Mouse (Mus musculus) ES-E14 (cell line): ENCODE measurements around the gene Neu2.

Experiments used
- CHD2 ChIP-seq: IDR thresholded peaks from 2 replicates; pipeline ENCODE4 v1.6.1; 2014; ENCODE audit warnings: mild to moderate bottlenecking, low read depth, low read length, inconsistent platforms
- HCFC1 ChIP-seq: IDR thresholded peaks from 2 replicates; pipeline ENCODE4 v1.6.1; 2012; ENCODE audit warnings: low read length, inconsistent platforms, borderline replicate concordance; ENCODE audit not compliant: insufficient read depth
- MAFK ChIP-seq: IDR thresholded peaks from 2 replicates; pipeline ENCODE4 v1.6.1; 2014; ENCODE audit warnings: mild to moderate bottlenecking, low read depth, low read length, inconsistent platforms; ENCODE audit not compliant: insufficient read depth
- ZNF384 ChIP-seq: IDR thresholded peaks from 2 replicates; pipeline ENCODE4 v1.6.1; 2012; ENCODE audit warnings: low read depth, low read length, inconsistent platforms

DNA sequence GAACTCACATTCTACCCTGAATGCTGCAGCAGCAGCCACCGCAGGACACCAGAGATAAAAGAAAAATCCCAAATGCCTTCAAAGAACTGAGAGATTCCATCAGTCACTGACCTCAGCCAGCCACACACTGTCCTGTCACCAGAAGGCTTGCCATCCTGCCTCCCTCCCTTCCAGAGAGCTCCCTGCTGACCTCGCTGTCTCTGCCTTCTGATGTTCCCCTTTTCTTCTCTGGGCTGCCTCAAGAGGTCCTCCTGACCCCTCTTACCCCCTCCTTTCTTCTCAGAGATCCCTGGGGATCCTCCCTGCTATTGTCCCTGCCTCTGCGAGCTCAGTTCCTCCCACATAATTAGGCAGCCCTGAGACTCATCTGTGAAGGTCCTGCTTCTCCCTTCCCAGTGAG, 71.1 kb downstream of the Neu2 start:
- TF ChIP-seq HCFC1 (no peak), CHD2 (no peak), MAFK (no peak), ZNF384 (no peak)
